Mouse (Mus musculus) limb, embryonic 10.5 days (tissue): Measurements from ENCODE around the gene Ccdc83. TPM values are rescaled to one million over a fixed set of nuclear protein-coding genes. Genes with fewer than 3 reads are reported as not detected.

Experiments used
- DNase-seq: peaks from one replicate; pipeline ENCODE4 v3.0.0-alpha.2; 2017; ENCODE audit warnings: low spot score
- H3K27ac ChIP-seq: fragments of 300-500 bp; sonication (generic); 2 replicates; pipeline ENCODE4 v1.5.1; 2016; ENCODE audit warnings: mild to moderate bottlenecking
- H3K27me3 ChIP-seq: fragments of 300-500 bp; sonication (generic); 2 replicates; pipeline ENCODE4 v1.6.1; 2016; ENCODE audit warnings: low read depth, mild to moderate bottlenecking; ENCODE audit not compliant: poor library complexity, severe bottlenecking
- H3K36me3 ChIP-seq: fragments of 300-500 bp; sonication (generic); 2 replicates; pipeline ENCODE4 v1.6.1; 2016; ENCODE audit warnings: mild to moderate bottlenecking, moderate library complexity
- H3K4me1 ChIP-seq: fragments of 300-500 bp; sonication (generic); 2 replicates; pipeline ENCODE4 v1.6.1; 2016
- H3K4me3 ChIP-seq: fragments of 300-500 bp; sonication (generic); 2 replicates; pipeline ENCODE4 v1.5.1; 2016; ENCODE audit warnings: mild to moderate bottlenecking, moderate library complexity
- H3K9me3 ChIP-seq: fragments of 300-500 bp; sonication (generic); replicated peaks from 2 replicates; pipeline ENCODE4 v1.6.1; 2016; ENCODE audit warnings: mild to moderate bottlenecking
- WGBS: fragments of 180-500 bp; shearing (Covaris S2); methylation state at CpG from one replicate; pipeline ENCODE4 v1.1.7; 2016; 5-methylcytosine and 5-hydroxymethylcytosine counted together
- polyA plus RNA-seq: library from polyadenylated mRNA; unstranded; fragments of >200 nt; fragmentation: Nextera tagmentation; extraction: Ambion mirVana; gene quantifications from 2 replicates; pipeline ENCODE4 v1.2.1, GENCODE M21; 2016

Gene Ccdc83
- polyA plus RNA-seq: not detected in 2 replicates

- WGBS: 7% methylated on average over 28 of the region's 28 CpGs
- H3K4me3 ChIP-seq: peak within 1 kb of the TSS; percentile 42
- H3K27ac ChIP-seq: peak within 1 kb of the TSS; percentile 57; the same call in 1 of the 2 replicates
- peaks cover 8% of the 10 kb centered on the region for H3K4me1 ChIP-seq
- H3K27me3 ChIP-seq: no peaks in the 10 kb centered on the region
- no peaks in the 10 kb centered on the region for H3K9me3 ChIP-seq
- no peaks in the 10 kb centered on the region for H3K36me3 ChIP-seq
- DNase-seq: peak; percentile 91
Observed at GRCm38 (mm10) chr7:90265289-90265970, at the start of gene Ccdc83. Gene Ccdc83, minus strand, starts transcription at chr7:90265777.

GRCm38 (mm10) chr7:90313421-90313820 lies 47.8 kb upstream of the Ccdc83 start:
- H3K9me3 ChIP-seq: no peaks in the 10 kb centered on the region
- DNase-seq: no peak
- no peaks in the 10 kb centered on the region for H3K36me3 ChIP-seq
- no peaks in the 10 kb centered on the region for H3K4me1 ChIP-seq
- no peak overlapping the region for H3K27ac ChIP-seq
- WGBS: 71% methylated on average over 3 of the region's 3 CpGs
- H3K4me3 ChIP-seq: no peak overlapping the region
- H3K27me3 ChIP-seq: no peaks in the 10 kb centered on the region

- WGBS: 62% methylated on average over 7 of the region's 7 CpGs
- no peaks in the 10 kb centered on the region for H3K27me3 ChIP-seq
- no peaks in the 10 kb centered on the region for H3K4me1 ChIP-seq
- no peak overlapping the region for H3K27ac ChIP-seq
- H3K4me3 ChIP-seq: no peak overlapping the region
- no peaks in the 10 kb centered on the region for H3K9me3 ChIP-seq
- H3K36me3 ChIP-seq: no peaks in the 10 kb centered on the region
- no peak for DNase-seq
Observed at GRCm38 (mm10) chr7:90312151-90312883, 46.7 kb upstream of the Ccdc83 start.

DNA sequence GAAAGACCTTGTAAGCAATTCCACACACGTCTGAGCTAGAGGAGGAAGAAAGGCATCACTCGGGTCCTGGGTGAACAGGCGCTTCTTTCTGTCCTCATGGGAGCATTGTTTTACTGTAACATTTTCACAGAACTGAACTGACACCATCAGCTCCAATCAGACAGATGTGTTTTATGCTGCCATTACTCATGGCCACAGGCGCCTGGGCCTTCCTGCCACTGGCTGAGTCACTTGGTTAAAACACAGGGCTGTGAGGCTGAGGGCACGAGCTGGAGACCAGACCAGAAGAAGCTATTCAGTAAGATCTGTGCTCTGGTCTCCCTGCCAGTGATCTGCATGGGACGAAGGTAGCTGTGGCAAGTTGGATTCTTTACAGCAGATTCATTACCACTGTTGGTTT lies 42.4 kb upstream of the Ccdc83 start:
- H3K9me3 ChIP-seq: no peaks in the 10 kb centered on the region
- peaks cover 14% of the 10 kb centered on the region for H3K27me3 ChIP-seq
- no peak overlapping the region for H3K27ac ChIP-seq
- peaks cover 4% of the 10 kb centered on the region for H3K4me1 ChIP-seq
- no peak for DNase-seq
- 67% methylated on average over 6 of the region's 6 CpGs for whole genome bisulfite sequencing
- no peak overlapping the region for H3K4me3 ChIP-seq
- no peaks in the 10 kb centered on the region for H3K36me3 ChIP-seq

DNA sequence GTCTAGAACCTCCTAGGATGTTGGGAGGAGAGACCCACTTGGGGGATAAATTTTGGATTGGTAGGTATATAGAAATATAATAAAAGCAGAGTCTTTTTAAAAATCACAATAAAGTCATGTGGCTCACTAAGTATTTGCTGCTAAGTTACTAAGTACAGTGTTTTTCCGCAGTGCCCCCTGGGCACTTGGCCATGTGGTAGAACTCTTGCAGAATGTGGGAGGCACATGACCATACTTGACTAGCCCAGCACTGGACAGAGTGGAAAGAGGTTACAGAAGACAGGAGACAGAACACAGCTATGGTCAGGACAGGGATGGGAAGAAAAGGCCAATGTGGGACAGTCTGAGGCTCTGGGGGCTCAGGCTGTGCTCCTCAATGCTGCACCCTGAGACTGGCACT lies 41.4 kb upstream of the Ccdc83 start:
- H3K36me3 ChIP-seq: no peaks in the 10 kb centered on the region
- H3K4me1 ChIP-seq: peaks cover 14% of the 10 kb centered on the region
- no peak for DNase-seq
- WGBS: 80% methylated on average over 1 of the region's 1 CpGs
- H3K27ac ChIP-seq: no peak overlapping the region
- peaks cover 23% of the 10 kb centered on the region for H3K27me3 ChIP-seq
- no peaks in the 10 kb centered on the region for H3K9me3 ChIP-seq
- no peak overlapping the region for H3K4me3 ChIP-seq

GRCm38 (mm10) chr7:90306079-90306478 lies 40.5 kb upstream of the Ccdc83 start:
- Histone ChIP-seq H3K27me3 (peaks cover 29% of the 10 kb centered on the region), H3K27ac (no peak overlapping the region), H3K4me3 (no peak overlapping the region), H3K4me1 (peaks cover 14% of the 10 kb centered on the region), H3K36me3 (no peaks in the 10 kb centered on the region), H3K9me3 (no peaks in the 10 kb centered on the region)
- no peak for DNase-seq
- WGBS: 21% methylated on average over 3 of the region's 3 CpGs

DNA sequence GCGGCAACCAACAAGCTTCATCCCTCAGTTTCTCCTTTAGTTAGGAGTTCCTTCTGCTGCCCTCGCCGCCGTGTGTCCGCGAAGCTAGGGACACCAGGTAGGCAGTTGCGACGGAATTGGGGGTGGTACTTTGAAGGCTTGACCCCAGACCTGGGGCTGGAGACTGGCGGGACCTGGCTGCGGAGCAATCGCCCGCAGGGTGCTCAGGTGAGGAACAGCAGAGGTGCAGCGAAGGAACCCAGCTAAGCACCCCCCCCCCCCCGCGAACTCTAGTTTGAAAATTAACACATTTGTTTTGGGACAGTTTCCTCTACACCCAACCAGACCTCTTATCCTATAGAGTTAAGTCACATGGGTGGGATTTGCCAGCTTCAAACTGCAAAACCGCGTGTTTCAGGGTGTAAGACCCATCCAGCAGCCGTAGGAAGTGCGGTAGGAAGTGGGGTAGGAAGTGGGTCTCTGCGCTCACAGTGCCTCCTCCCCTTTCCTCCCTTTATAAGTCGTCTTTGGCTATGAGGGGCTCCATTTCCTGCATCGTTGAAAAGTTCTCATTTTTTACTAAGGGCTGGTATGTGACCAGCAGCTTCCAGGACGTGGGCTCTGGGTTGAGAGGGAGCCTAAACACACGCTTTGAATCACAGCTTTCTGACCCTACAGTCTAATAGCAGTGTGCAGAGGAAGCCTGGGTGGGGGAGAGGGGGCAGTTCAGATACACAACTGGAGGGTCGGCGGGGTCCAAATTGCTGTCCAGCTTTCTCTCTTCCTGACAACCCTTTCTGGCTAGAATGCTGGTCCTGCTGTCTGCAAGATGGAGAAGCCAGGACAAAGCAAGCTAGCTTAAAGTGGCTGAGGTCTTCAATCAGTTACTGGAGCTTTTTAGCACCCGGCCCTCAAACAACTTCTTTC lies 37.3 kb upstream of the Ccdc83 start:
- Histone ChIP-seq H3K4me3 (peak overlapping the region; percentile 67), H3K4me1 (peaks cover 14% of the 10 kb centered on the region), H3K27ac (0 out of 2 replicates have a peak overlapping the region, but pooled peaks have one; percentile 67), H3K9me3 (no peaks in the 10 kb centered on the region), H3K36me3 (no peaks in the 10 kb centered on the region), H3K27me3 (peaks cover 45% of the 10 kb centered on the region)
- peak; percentile 35 for DNase-seq
- under 1% methylated on average over 27 of the region's 27 CpGs for WGBS

DNA sequence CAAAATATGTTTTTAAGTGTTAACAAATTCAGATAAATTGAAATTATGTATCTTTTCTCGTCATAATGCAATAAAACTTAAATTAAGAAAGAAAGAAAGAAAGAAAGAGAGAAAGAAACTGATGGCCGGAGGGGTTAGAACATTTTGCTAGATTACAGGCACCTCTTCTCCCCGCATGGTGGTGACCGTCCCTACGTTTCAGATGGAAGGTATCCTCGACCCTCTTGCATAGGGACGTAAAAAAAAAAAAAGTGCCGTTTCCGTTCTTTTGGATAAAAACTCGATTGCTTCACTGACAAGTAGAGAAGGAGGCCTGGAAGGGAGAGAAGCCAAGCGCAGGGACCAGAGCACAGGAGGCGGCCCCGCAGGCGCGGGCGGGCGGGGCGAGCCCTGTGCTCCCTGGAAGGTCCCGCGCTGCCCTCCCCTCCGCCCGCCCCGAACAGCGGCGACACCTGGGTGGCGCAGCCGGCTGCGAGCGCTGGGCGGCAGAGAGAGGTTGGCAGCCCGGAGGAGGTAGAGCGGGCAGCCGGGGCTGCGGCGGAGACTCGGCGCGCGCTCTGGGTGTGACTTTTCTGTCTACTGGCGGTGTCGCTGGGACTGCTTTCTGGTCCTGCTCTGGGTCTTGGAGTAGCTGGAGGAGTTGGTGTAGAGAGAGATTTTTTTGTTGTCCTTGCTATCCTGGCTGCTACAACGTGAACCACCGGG lies 36.5 kb upstream of the Ccdc83 start, which contains the start of gene Sytl2:
Gene Sytl2 (plus strand): TSS at position 311 of the 705 bp plus-strand sequence.
- H3K4me1 ChIP-seq: peaks cover 14% of the 10 kb centered on the region
- peak within 1 kb of the TSS; percentile 67; the same call in 1 of the 2 replicates for H3K27ac ChIP-seq
- peak within 1 kb of the TSS; percentile 67 for H3K4me3 ChIP-seq
- no peaks in the 10 kb centered on the region for H3K36me3 ChIP-seq
- WGBS: 2% methylated on average over 38 of the region's 43 CpGs
- peak; percentile 75 for DNase-seq
- H3K27me3 ChIP-seq: peaks cover 45% of the 10 kb centered on the region
- no peaks in the 10 kb centered on the region for H3K9me3 ChIP-seq

DNA sequence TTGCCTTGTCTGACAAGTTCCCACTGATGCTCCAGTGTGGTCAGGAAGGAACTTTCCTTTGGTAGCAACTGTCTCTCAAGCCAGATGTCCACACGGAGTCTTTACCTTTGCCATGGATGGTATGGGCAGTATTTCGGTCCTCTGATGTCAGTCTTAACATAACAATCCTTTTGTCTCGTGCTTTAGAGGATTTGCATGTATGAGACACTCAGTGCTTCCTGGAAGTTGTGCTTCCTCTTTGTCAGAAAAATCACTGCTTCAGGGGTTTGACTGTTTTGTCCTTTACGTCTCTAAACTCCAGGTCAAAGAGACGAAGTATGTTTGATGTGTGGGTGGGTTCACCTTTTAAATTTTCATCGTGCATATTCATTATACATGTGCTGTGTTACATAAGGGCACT lies 26.3 kb upstream of the Ccdc83 start:
- Histone ChIP-seq H3K9me3 (no peaks in the 10 kb centered on the region), H3K4me3 (no peak overlapping the region), H3K27me3 (no peaks in the 10 kb centered on the region), H3K4me1 (no peaks in the 10 kb centered on the region), H3K36me3 (no peaks in the 10 kb centered on the region), H3K27ac (no peak overlapping the region)
- 89% methylated on average over 6 of the region's 6 CpGs for WGBS
- DNase-seq: no peak

- H3K27me3 ChIP-seq: no peaks in the 10 kb centered on the region
- no peaks in the 10 kb centered on the region for H3K36me3 ChIP-seq
- DNase-seq: no peak
- no peak overlapping the region for H3K27ac ChIP-seq
- 87% methylated on average over 7 of the region's 7 CpGs for WGBS
- H3K4me3 ChIP-seq: no peak overlapping the region
- no peaks in the 10 kb centered on the region for H3K9me3 ChIP-seq
- H3K4me1 ChIP-seq: peaks cover 15% of the 10 kb centered on the region; the same call in 1 of the 2 replicates
Observed at GRCm38 (mm10) chr7:90284793-90285192, 19.2 kb upstream of the Ccdc83 start.

- Histone ChIP-seq H3K27ac (no peak overlapping the region), H3K9me3 (no peaks in the 10 kb centered on the region), H3K27me3 (no peaks in the 10 kb centered on the region), H3K4me1 (peaks cover 15% of the 10 kb centered on the region; the same call in 1 of the 2 replicates), H3K4me3 (no peak overlapping the region), H3K36me3 (no peaks in the 10 kb centered on the region)
- WGBS: 92% methylated on average over 1 of the region's 1 CpGs
- no peak for DNase-seq
Observed at GRCm38 (mm10) chr7:90282786-90283185, 17.2 kb upstream of the Ccdc83 start.
